In genomic region chr4:142539200-142539750, GRCm38 (mm10) we compare ENCODE assay signal across 26 mouse cellular contexts.
DNase-seq lines count a peak whose midpoint lies in the region; ATAC-seq lines count a peak whose summit lies in the region.
"Had no signal": no experiment of that assay in that cellular context is flagged by ENCODE, and none has a peak within 500 bp of the region (broad histone marks: within the 10 kb centered on the region; RNA-seq: fewer than 3 reads in every experiment).

No protein-coding gene starts in this region.

- H3K4me1 ChIP-seq in hindbrain, embryonic 16.5 days (ENCODE audit: control insufficient read depth, insufficient read depth, low read depth, low read length) = no peaks in the 10 kb centered on the region
- H3K4me1 ChIP-seq in hindbrain, embryonic 13.5 days (replicated peaks) = no peaks in the 10 kb centered on the region
- no peaks in the 10 kb centered on the region for H3K4me1 ChIP-seq in midbrain, embryonic 16.5 days (ENCODE audit: control insufficient read depth, insufficient read depth, low read length)
- H3K4me1 ChIP-seq: embryonic facial prominence, embryonic 13.5 days; forebrain, embryonic 13.5 days; heart, embryonic 12.5 days; neural tube, embryonic 13.5 days had no signal

- H3K4me2 ChIP-seq in hindbrain, embryonic 16.5 days (ENCODE audit: low read length) = peak overlapping the region; percentile 17; the same call in 1 of the 2 replicates
- H3K4me2 ChIP-seq in hindbrain, embryonic 13.5 days = no peak overlapping the region
- no peak overlapping the region for H3K4me2 ChIP-seq in midbrain, embryonic 16.5 days (ENCODE audit: low read length)
- H3K4me2 ChIP-seq: embryonic facial prominence, embryonic 13.5 days; forebrain, embryonic 13.5 days; heart, embryonic 12.5 days; neural tube, embryonic 13.5 days had no signal

- ATAC-seq in hindbrain, embryonic 16.5 days = 0 out of 2 replicates have a peak, but pooled peaks have one; percentile 34
- ATAC-seq in hindbrain, embryonic 13.5 days (ENCODE audit: low FRiP score) = no peak
- ATAC-seq in midbrain, embryonic 16.5 days = peak; percentile 58; the same call in 1 of the 2 replicates
- ATAC-seq: forebrain, embryonic 13.5 days; intestine, postnatal 0 days; lung, postnatal 0 days; Patski had no signal

- WGBS in hindbrain, embryonic 16.5 days = 26% methylated on average over 12 of the region's 12 CpGs
- 20% methylated on average over 12 of the region's 12 CpGs for WGBS in hindbrain, embryonic 13.5 days
- 29% methylated on average over 12 of the region's 12 CpGs for WGBS in midbrain, embryonic 16.5 days

- H3K9ac ChIP-seq in hindbrain, embryonic 16.5 days (ENCODE audit: low read depth, low read length) = 0 out of 2 replicates have a peak overlapping the region, but pooled peaks have one; percentile 27
- no peak overlapping the region for H3K9ac ChIP-seq in hindbrain, embryonic 13.5 days
- no peak overlapping the region for H3K9ac ChIP-seq in midbrain, embryonic 16.5 days (ENCODE audit: low read depth, low read length)
- H3K9ac ChIP-seq: embryonic facial prominence, embryonic 13.5 days; forebrain, embryonic 13.5 days; heart, embryonic 12.5 days; neural tube, embryonic 13.5 days had no signal

- no peaks in the 10 kb centered on the region for H3K9me3 ChIP-seq in hindbrain, embryonic 16.5 days (ENCODE audit: control insufficient read depth, low read length)
- H3K9me3 ChIP-seq in hindbrain, embryonic 13.5 days = no peaks in the 10 kb centered on the region
- no peaks in the 10 kb centered on the region for H3K9me3 ChIP-seq in midbrain, embryonic 16.5 days (replicated peaks; ENCODE audit: control insufficient read depth, low read length, poor library complexity, severe bottlenecking)
- H3K9me3 ChIP-seq: embryonic facial prominence, embryonic 13.5 days; forebrain, embryonic 13.5 days; neural tube, embryonic 13.5 days had no signal

- no peaks in the 10 kb centered on the region for H3K36me3 ChIP-seq in hindbrain, embryonic 16.5 days (ENCODE audit: control insufficient read depth, insufficient read depth, low read length)
- no peaks in the 10 kb centered on the region for H3K36me3 ChIP-seq in hindbrain, embryonic 13.5 days
- no peaks in the 10 kb centered on the region for H3K36me3 ChIP-seq in midbrain, embryonic 16.5 days (ENCODE audit: control insufficient read depth, insufficient read depth, low read length)
- H3K36me3 ChIP-seq: embryonic facial prominence, embryonic 13.5 days; heart, embryonic 12.5 days; neural tube, embryonic 13.5 days had no signal

- no peaks in the 10 kb centered on the region for H3K27me3 ChIP-seq in hindbrain, embryonic 16.5 days (replicated peaks; ENCODE audit: control insufficient read depth, insufficient read depth, low read length)
- H3K27me3 ChIP-seq in hindbrain, embryonic 13.5 days = no peaks in the 10 kb centered on the region
- H3K27me3 ChIP-seq in midbrain, embryonic 16.5 days (ENCODE audit: control insufficient read depth, insufficient read depth, low read depth, low read length) = no peaks in the 10 kb centered on the region
- H3K27me3 ChIP-seq: embryonic facial prominence, embryonic 13.5 days; forebrain, embryonic 13.5 days; heart, embryonic 12.5 days; neural tube, embryonic 13.5 days; Patski had no signal

- no peak overlapping the region for H3K4me3 ChIP-seq in hindbrain, embryonic 16.5 days (ENCODE audit: low read length)
- H3K4me3 ChIP-seq in hindbrain, embryonic 13.5 days = no peak overlapping the region
- no peak overlapping the region for H3K4me3 ChIP-seq in midbrain, embryonic 16.5 days (ENCODE audit: low read depth, low read length)
- H3K4me3 ChIP-seq: embryonic facial prominence, embryonic 13.5 days; erythroblast, embryonic 14.5 days; forebrain, embryonic 13.5 days; heart, embryonic 12.5 days; myocyte; neural tube, embryonic 13.5 days had no signal

- H3K27ac ChIP-seq in hindbrain, embryonic 16.5 days (ENCODE audit: low read depth, low read length) = no peak overlapping the region
- no peak overlapping the region for H3K27ac ChIP-seq in hindbrain, embryonic 13.5 days
- H3K27ac ChIP-seq in midbrain, embryonic 16.5 days (ENCODE audit: low read length) = no peak overlapping the region
- H3K27ac ChIP-seq: embryonic facial prominence, embryonic 13.5 days; forebrain, embryonic 13.5 days; macrophage; neural tube, embryonic 13.5 days; stomach, postnatal 0 days had no signal

- peak; percentile 21 for DNase-seq in embryo, embryonic 10.5 days (ENCODE audit: low spot score)
- no peak for DNase-seq in embryo, embryonic 9.5 days (ENCODE audit: extremely low spot score)
- peak; percentile 21 for DNase-seq in right cerebral cortex, adult 18-20 months
- DNase-seq in right cerebral cortex, postnatal 25 days = no peak
- DNase-seq in adrenal gland, adult 2 months = no peak
- DNase-seq: cerebellum, adult 9-10 months; gastrocnemius, postnatal 25 days; heart, adult 18-20 months; heart, postnatal 14 days; kidney, postnatal 4 days; retina, postnatal 1 day; thymus, adult 2 months had no signal

Comparison
In these comparisons a context has a peak if more than half of its experiments do, and no peak if none do; other contexts are left out.
1. DNase-seq: peak in embryo, embryonic 10.5 days (single experiment) and right cerebral cortex, adult 18-20 months (single experiment); none in embryo, embryonic 9.5 days (single experiment), right cerebral cortex, postnatal 25 days (single experiment) and adrenal gland, adult 2 months (single experiment).